Mouse (Mus musculus) gastrocnemius, adult 18-20 months (tissue): ENCODE data around the gene Coq7. TPM values are rescaled to one million over a fixed set of nuclear protein-coding genes. Genes with fewer than 3 reads are reported as not detected.

ENCODE experiments used
- DNase-seq: peaks from one replicate; pipeline ENCODE4 v3.0.0; 2021; ENCODE audit warnings: low spot score
- long read RNA-seq, 2 experiments: library from polyadenylated mRNA; stranded (forward); transcript quantifications; one replicate each; pipeline ENCODE4 v2.0.0; 2021
- total RNA-seq, 2 experiments: library from RNA; stranded (reverse); gene quantifications; 2 replicates each; pipeline ENCODE4 v1.2.3; 2021

Coq7 gene
- 10 to 100 TPM; 46.4 to 57.7 TPM for total RNA-seq
- long read RNA-seq, experiment 1, transcript Coq7-201 (6 exons, 914 nt): major isoform, 61 of 62 reads
- long read RNA-seq, experiment 1, partial matches to known transcripts: 0 of 62 reads
- long read RNA-seq, experiment 1, other reads (novel, unspliced or antisense): 1 of 62 reads
- long read RNA-seq, experiment 2, transcript Coq7-201 (6 exons, 914 nt): major isoform, 57 of 58 reads
- long read RNA-seq, experiment 2, partial matches to known transcripts: 1 of 58 reads
- long read RNA-seq, experiment 2, other reads (novel, unspliced or antisense): 0 of 58 reads

- peak; percentile 97 for DNase-seq
Measured at GRCm38 (mm10) chr7:118533178-118533578, at the start of gene Coq7. Gene Coq7 (minus strand): TSS chr7:118533356.

DNA sequence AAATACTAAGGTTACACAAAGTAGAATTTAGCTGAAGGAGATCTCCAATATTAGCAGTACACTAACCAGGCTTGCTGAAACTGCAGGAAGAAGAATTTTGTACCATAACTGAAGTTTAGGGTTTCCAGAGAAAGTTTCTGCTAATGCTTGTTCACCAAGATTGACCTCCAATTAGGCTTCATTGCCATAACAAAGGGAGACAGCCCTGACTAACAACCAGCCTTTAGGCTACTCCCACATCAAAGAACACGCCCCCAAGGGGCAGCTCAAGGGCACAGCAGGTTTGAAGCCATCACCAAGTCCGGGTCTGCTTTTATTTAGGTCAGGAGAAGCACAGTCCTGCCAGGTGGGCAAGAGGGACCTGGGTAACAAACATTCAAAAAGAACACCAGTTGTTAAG lies 46.8 kb upstream of the Coq7 start:
- no peak for DNase-seq

- DNase-seq: no peak
Measured at GRCm38 (mm10) chr7:118578269-118578668, 45.1 kb upstream of the Coq7 start.

DNA sequence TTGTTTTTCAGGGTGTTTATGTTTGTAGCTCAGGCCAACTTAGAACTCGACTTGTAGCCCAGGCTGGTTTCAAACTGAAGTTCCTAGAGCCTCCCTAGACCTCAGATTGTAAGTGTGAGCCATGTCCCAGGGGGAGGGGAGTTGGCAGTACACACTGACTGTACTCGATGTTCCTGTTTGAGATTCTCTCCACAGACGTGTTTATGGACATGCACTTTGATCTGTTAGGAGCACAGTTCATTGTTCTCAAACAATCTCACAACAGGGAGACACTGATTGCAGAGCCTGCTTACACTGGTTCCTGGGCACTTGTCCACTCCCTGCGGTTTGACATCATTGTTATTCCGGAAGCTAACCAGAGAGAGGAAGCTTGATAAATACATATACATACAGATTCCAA lies 38.9 kb upstream of the Coq7 start:
- DNase-seq: no peak

- DNase-seq: no peak
Measured at GRCm38 (mm10) chr7:118571350-118571749, 38.2 kb upstream of the Coq7 start.

GRCm38 (mm10) chr7:118569121-118569543 lies 36.0 kb upstream of the Coq7 start:
- no peak for DNase-seq

- no peak for DNase-seq
Measured at GRCm38 (mm10) chr7:118554290-118554689, 21.1 kb upstream of the Coq7 start.

DNA sequence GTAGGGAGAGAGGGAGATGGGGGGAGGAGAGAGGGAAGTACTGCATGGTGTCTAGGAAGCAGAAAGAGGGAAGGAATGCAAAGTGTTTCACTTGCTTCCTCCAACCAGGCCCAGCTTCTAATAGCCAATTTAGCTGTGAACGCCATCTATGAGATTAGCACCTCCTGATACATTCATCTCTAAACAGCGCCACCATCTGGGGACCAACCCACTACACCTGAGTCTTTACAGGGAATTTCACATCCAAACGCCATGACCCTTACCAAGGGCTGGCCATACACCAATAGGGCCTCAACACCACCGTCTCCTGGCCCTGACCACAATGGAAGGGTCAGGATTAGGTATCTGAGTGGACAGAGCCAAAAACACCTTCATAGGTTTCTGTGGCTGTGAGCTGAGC lies 20.7 kb upstream of the Coq7 start:
- no peak for DNase-seq

GRCm38 (mm10) chr7:118547451-118547850 lies 14.3 kb upstream of the Coq7 start:
- no peak for DNase-seq

DNA sequence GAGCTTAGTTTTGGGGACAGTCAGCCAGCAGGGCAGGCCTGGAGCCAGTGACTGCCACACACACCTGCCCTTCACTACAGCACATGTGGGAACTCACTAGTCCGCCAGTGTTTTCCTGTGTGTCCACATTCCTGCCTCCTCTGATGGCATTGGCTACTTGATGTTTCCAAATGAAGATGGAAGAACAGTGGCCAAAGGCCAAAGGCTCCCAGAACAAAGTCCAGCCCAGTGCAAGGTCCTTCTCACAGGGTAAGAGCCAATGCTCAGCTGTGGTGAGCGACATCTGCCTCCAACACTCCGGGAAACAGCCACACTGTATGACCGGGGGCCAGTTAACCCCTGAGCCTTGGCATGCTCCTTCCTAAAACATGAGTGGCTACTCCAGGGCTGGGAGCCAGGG lies 11.0 kb upstream of the Coq7 start:
- DNase-seq: no peak

GRCm38 (mm10) chr7:118535076-118535475 lies 1.9 kb upstream of the Coq7 start:
- no peak for DNase-seq

- no peak for DNase-seq
Measured at GRCm38 (mm10) chr7:118534326-118534725, 1.2 kb upstream of the Coq7 start.

DNA sequence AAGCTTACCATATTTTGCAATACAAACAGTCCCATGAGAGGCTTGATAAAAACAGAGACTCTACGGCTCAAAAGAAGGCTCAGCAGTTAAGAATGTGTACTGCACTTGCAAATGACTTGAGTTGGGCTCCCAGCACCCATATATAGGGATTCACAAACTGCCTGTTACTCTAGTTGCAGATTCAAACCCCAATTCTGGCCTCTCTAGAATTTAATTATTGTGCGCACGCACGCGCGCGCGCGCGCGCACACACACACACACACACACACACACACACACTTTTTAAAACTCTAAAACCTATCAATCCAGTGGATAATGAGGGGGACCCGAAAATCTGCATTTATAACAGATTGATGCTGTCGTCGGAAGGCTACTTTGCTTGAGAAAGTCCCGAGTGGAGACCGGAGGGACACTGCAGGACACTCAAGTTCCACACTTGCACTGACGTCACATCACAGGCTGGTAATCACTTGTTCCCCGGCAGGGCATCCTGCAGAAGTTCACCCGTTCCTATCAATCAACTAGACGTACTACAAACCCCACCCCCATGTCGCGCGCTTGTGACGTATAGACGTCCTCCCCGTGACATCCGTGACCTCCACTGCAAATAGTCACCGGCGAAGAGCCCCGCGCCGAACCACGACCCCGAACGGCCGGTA lies 508 bp downstream of the Coq7 start:
- DNase-seq: peak; percentile 98

- no peak for DNase-seq
Measured at GRCm38 (mm10) chr7:118526967-118527366, 6.2 kb downstream of the Coq7 start.

DNA sequence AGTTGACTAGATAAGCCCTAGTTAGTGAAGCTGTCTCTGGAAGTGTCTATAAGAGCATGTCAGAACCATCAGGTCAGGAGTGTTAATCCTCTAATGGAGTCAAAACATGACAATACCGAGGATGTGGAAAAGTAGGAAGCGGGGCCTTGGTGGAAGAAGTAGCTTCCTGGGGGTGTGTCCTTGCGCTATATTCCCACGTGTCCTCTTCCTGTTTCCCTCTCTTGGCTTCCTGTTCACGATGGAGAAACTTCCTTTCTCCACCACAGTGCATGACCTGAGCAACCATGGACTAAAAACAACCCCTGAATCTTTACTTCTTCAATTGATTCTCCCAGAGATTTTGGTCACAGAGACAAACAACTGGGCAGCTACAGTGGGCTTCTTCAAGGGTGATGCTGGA lies 11.1 kb downstream of the Coq7 start:
- no peak for DNase-seq

- DNase-seq: no peak
Measured at GRCm38 (mm10) chr7:118519661-118520060, 13.5 kb downstream of the Coq7 start.

- DNase-seq: peak; percentile 74
Measured at GRCm38 (mm10) chr7:118518687-118519086, 14.5 kb downstream of the Coq7 start.

- DNase-seq: no peak
Measured at GRCm38 (mm10) chr7:118517819-118518218, 15.3 kb downstream of the Coq7 start.

- no peak for DNase-seq
Measured at GRCm38 (mm10) chr7:118508556-118508955, 24.6 kb downstream of the Coq7 start.

- no peak for DNase-seq
Measured at GRCm38 (mm10) chr7:118503844-118504243, 29.3 kb downstream of the Coq7 start.

DNA sequence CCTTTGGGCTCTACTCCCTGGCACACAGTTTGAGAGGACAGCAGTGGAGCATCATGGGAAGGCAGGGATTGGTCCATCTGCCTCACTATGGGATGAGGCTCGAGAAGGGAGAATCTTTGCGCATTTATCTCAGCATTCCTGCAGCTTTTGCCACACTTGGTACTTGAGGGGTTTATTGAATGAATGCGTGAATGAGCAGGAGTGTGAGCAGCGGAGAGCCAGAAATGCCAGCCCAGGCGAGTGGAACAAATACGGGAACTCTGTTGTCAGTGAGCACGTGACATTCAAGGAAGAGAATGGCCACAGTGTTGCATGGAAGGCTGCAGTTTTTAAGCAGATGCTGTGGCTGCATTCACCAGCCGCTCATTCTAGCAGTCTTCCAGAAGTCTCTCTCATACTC lies 30.8 kb downstream of the Coq7 start:
- no peak for DNase-seq

DNA sequence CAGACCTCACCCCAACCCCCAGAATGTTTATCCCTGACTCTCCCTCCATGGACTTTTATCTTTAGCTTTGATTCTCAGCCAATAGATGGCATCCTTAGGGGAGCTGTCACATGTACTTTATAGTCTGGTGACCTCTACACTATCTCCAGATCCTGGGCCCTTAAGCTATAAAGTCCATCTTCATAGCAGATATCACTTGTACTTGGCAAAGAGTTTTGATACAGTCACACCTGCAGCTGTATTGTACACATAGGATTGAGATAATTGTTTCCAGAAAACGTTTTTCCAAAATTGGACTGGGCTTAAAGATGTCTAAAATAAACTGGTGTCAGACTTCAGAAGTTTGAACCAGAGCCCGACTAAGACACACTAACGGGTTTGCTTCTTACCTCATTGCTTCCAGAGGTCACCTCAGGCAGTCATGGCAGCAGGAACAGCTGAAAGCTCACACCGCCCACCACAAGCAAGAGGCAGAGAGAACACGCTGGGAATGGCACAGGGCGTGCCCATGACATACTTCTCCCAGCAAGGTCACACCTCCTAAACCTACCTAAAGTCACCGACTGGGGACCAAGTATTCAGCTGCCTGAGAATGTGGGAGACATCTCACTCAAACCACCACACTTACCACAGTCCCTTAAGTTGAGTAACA lies 33.2 kb downstream of the Coq7 start:
- DNase-seq: peak; percentile 22
